Mouse (Mus musculus) embryonic fibroblast, embryonic 13.5 days (primary cell): ENCODE measurements at regions not wholly inside any gene's neighbourhood (a gene's known extent, or its start where the extent isn't known, plus 50 kb on each side); places are given as distances from the start of the nearest gene placed in this dataset.
A peak's percentile ranks its signal among the peaks of the same experiment; 100 is the strongest.

Source experiments
- H3K27ac ChIP-seq: 2 replicates; pipeline ENCODE4 v1.5.1; 2012; ENCODE audit warnings: low read length, control low read depth, inconsistent platforms; ENCODE audit not compliant: insufficient read depth
- H3K4me1 ChIP-seq: 2 replicates; pipeline ENCODE4 v1.6.1; 2011; ENCODE audit warnings: low read length; ENCODE audit not compliant: control insufficient read depth, insufficient read depth
- H3K4me3 ChIP-seq: 2 replicates; pipeline ENCODE4 v1.5.1; 2011; ENCODE audit warnings: mild to moderate bottlenecking, control low read depth, low read length; ENCODE audit not compliant: insufficient read depth
- CTCF ChIP-seq: IDR thresholded peaks from 2 replicates; pipeline ENCODE4 v1.5.1; 2011; ENCODE audit warnings: mild to moderate bottlenecking, control low read depth, low read length, moderate library complexity, borderline replicate concordance; ENCODE audit not compliant: insufficient read depth
- POLR2A ChIP-seq: IDR thresholded peaks from 2 replicates; pipeline ENCODE4 v1.6.1; 2011; ENCODE audit warnings: low read depth, mild to moderate bottlenecking, control low read depth, low read length, moderate library complexity

DNA sequence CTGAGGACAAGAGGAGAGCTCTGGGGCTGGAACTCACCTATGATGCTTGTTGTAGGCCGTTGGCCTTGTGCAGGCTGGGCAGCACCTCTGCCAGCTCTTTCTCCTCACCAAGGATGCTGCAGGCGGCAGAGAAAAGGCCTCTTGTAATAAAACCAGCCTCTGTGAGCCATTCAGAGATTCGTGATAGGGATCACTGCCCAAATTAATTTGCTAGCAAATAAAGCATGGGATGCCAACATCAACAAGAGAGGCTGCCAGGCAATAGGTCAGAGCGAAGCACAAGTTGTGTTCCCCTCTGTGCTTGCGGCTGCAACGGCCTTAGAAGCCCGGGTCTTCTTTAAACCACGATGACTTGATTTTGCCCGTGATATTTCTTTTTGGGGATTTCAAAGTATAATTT lies 72.0 kb upstream of the Kcnj15 start:
- H3K4me1 ChIP-seq: no peaks in the 10 kb centered on the region
- TF ChIP-seq POLR2A (no peak), CTCF (no peak)
- no peak overlapping the region for H3K4me3 ChIP-seq
- H3K27ac ChIP-seq: no peak overlapping the region

DNA sequence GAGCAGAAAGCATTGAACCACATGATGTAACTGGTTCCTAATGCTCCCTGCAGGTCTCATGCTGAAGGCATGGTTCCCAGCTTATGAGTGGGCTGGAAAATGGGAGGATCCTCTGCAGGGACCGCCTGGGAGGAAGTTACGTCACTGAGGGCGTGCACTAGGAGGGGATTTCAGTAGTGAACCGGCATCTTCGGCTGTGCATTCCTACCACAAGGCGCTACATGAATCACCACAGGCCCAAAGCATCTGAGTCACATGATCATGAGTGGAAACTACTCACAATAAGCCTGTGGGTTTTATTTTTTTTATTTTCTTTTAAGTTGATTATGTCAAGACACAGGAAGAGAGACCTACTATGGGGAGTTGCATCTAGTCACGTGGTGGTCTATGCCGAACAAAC lies 68.2 kb upstream of the Kcnj15 start:
- TF ChIP-seq CTCF: no peak
- no peak for TF ChIP-seq POLR2A
- no peak overlapping the region for H3K27ac ChIP-seq
- no peaks in the 10 kb centered on the region for H3K4me1 ChIP-seq
- no peak overlapping the region for H3K4me3 ChIP-seq

DNA sequence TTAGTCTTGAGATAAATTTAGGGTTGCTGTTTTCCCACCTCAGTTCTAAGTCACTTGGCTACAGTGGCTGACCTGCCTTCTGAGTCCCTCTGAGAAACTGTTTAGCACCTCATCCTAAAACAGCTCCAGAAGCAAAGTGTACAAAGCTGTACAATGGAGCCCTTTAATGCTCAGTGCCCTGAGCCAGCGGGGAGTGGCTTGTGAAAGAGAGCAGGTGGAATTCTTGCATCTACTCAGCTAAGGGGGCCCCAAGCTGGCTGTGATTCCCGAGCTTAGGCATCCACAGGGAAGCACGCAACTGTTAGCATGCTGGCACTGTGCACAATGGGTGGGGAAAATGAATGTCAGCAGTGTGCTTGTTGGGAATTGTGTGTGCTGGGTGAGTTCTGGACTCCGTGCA lies 63.2 kb upstream of the Kcnj15 start:
- Histone ChIP-seq H3K4me1 (no peaks in the 10 kb centered on the region), H3K4me3 (no peak overlapping the region), H3K27ac (no peak overlapping the region)
- TF ChIP-seq POLR2A (no peak), CTCF (no peak)

DNA sequence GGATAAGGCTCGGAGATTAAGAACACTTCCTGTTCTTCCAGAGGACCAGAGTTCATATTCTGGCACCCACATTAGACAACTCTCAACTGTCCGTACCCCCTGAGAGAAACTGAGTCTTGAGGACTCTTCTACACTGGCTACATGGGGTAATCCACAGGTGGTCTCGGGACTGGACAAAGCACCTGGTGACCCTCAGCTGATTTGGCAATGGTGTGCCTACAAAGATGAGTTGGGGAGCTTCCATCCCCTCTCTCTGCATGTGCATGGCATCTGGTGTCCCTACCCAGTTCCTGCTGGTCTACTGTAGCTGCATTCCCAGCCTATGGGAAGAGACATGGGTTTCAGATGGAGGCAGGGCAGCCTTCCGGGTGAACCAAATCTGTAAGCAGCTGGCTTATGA lies 61.2 kb upstream of the Kcnj15 start:
- Histone ChIP-seq H3K4me3 (no peak overlapping the region), H3K4me1 (no peaks in the 10 kb centered on the region), H3K27ac (no peak overlapping the region)
- TF ChIP-seq CTCF (no peak), POLR2A (no peak)

DNA sequence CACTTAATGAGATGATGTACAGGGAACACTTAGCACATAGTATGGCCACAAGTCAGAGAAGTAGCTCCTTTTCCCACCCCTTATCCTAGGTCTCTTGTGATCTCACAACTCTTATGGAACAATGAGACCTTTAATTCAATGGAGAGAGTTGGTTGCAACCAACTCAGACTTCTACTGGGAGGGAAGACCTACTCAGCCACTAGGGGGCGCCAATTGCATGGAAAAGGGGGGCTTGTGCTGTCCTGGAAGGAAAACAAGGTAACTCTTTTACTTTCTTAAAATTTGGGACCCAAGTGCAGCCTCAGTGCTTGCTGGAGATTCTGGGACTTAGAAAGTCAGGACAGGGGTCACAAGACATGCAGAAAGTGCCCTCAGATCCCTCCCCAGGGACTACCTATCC lies 60.7 kb upstream of the Kcnj15 start:
- TF ChIP-seq POLR2A (no peak), CTCF (peak; percentile 67; the same call in 1 of the 2 replicates)
- H3K27ac ChIP-seq: no peak overlapping the region
- no peak overlapping the region for H3K4me3 ChIP-seq
- H3K4me1 ChIP-seq: no peaks in the 10 kb centered on the region

DNA sequence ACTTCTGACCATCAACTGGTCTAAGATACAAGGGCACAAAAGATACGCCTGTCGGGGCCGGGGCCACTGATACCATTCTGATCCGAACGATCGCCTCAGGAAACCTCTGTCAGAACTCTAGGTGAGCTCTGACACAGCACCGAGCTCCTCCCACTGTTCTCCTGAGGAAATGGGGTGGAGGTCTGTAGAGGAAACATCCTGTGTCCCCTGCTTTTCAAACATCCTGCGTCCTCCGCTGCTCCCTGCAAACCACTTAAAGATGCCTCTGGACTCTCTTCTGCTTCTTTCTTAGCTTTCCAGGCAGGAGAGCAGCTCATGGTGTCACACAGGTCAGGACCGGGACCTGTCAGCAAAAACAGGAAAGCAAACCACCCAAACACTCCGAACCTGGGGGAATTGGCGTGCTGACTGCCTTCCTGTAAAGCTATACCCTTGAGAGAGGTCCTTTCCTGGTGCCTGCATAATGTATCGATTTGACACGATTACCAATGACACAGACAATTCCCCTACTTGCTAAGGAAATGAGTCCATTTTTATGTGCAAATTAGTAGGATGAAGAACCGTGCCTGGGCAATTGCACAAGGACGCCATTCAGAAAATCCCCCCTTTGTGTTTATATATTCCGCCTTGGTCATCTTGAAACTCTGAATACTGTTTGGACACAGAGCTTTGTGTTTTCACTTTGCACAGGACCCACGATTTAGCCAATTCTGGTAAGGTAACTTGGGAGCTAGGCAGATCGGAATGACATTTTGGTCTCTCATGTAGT lies 58.4 kb upstream of the Kcnj15 start:
- no peak for TF ChIP-seq CTCF
- H3K4me3 ChIP-seq: no peak overlapping the region
- H3K4me1 ChIP-seq: no peaks in the 10 kb centered on the region
- no peak overlapping the region for H3K27ac ChIP-seq

GRCm38 (mm10) chr16:95202126-95202883 lies 55.1 kb upstream of the Kcnj15 start:
- no peak overlapping the region for H3K27ac ChIP-seq
- H3K4me3 ChIP-seq: no peak overlapping the region
- H3K4me1 ChIP-seq: no peaks in the 10 kb centered on the region
- TF ChIP-seq POLR2A (no peak), CTCF (no peak)

- Histone ChIP-seq H3K27ac (no peak overlapping the region), H3K4me1 (no peaks in the 10 kb centered on the region), H3K4me3 (no peak overlapping the region)
- no peak for TF ChIP-seq CTCF
- TF ChIP-seq POLR2A: no peak
Measured at GRCm38 (mm10) chr16:95203026-95203425, 54.3 kb upstream of the Kcnj15 start.

DNA sequence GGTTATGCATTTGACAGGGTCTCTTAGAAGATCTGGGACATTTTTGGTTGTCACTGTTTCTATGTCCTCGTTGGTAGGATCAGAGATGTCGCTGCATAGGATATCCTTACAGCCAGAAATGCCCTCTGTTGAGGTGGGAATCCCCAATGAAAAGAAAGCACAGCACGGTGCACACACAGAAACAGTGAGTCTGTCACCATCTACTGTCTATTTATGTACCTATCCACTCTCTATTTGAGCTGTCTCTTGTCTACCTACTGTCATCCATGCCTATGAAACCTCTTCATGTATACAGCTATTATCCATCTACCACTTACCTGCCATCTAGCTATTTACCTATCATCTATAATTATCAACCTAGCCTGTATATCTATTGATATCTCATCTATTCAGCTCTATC lies 53.6 kb upstream of the Kcnj15 start:
- TF ChIP-seq CTCF (no peak), POLR2A (no peak)
- no peak overlapping the region for H3K27ac ChIP-seq
- H3K4me1 ChIP-seq: no peaks in the 10 kb centered on the region
- H3K4me3 ChIP-seq: no peak overlapping the region

DNA sequence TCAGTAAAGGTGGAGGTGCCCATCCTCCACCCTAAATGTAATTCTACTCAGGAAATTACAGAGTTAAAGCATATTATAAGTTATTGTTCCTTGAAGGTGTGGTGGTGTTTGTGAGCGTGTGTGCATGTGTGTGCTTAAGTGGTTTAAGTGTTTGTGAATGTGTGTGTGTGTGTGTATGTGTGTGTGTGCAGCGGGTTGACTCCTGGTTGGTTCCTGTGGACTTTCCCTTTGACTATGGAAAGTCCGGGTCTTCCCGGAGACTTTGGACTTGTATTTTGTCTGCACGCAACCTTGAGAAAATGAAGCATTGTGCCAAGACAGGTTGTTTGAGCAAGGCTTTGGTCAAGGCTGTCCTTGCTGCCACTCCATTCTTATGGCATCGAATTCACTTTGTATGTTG lies 52.9 kb upstream of the Kcnj15 start:
- Histone ChIP-seq H3K27ac (no peak overlapping the region), H3K4me3 (no peak overlapping the region), H3K4me1 (no peaks in the 10 kb centered on the region)
- TF ChIP-seq CTCF: no peak
- TF ChIP-seq POLR2A: no peak
